Mouse (Mus musculus) liver, adult 2 months (tissue): Measurements from ENCODE around the gene Msl1.

ENCODE experiments used
- CTCF ChIP-seq: fragments of 200-500 bp; IDR thresholded peaks from 2 replicates; pipeline ENCODE4 v1.5.1; 2011; ENCODE audit warnings: low read depth, low read length, control low read depth
- POLR2A ChIP-seq: fragments of 200-500 bp; IDR thresholded peaks from 2 replicates; pipeline ENCODE4 v1.6.1; 2011; ENCODE audit warnings: low read length, control low read depth; ENCODE audit not compliant: insufficient read depth; ENCODE audit errors: extremely low read depth

GRCm38 (mm10) chr11:98809457-98810290, 14.4 kb downstream of the Msl1 start:
- TF ChIP-seq POLR2A (peak; percentile 40), CTCF (peak; percentile 24; the same call in 1 of the 2 replicates)
